Mouse (Mus musculus): Measurements from ENCODE around the gene Ugt1a6a.

- TF ChIP-seq CTCF (conservative IDR thresholded peaks at IDR 0.05; ENCODE audit: insufficient read depth, insufficient read length, low read depth, low read length) (no peak), POLR2A (IDR thresholded peaks at IDR 0.05; ENCODE audit: low read depth, low read length) (no peak)
These were observed 79.3 kb downstream of the Ugt1a6a start for GRCm38 (mm10) chr1:88213766-88214461.

All from kidney, adult 2 months (tissue).